Mouse (Mus musculus) intestine, embryonic 16.5 days (tissue): ENCODE data around the gene 5031439G07Rik. TPM values are rescaled to one million over a fixed set of nuclear protein-coding genes. Genes with fewer than 3 reads are reported as not detected.

Experiments
- ATAC-seq: fragments of 200-750 bp; cut with Nextera tagmentation; 2 replicates; pipeline ENCODE4 v1.8.0; 2017; ENCODE audit warnings: moderate TSS enrichment, moderate library complexity
- H3K27ac ChIP-seq: fragments of 300-500 bp; sonication (generic); 2 replicates; pipeline ENCODE4 v1.5.1; 2014; ENCODE audit warnings: mild to moderate bottlenecking, low read length
- H3K27me3 ChIP-seq: fragments of 300-500 bp; sonication (generic); replicated peaks from 2 replicates; pipeline ENCODE4 v1.6.1; 2014; ENCODE audit warnings: low read length, control low read depth, mixed read lengths; ENCODE audit not compliant: control insufficient read depth, insufficient read depth
- H3K36me3 ChIP-seq: fragments of 300-500 bp; sonication (generic); 2 replicates; pipeline ENCODE4 v1.6.1; 2014; ENCODE audit warnings: low read length, control low read depth; ENCODE audit not compliant: control insufficient read depth, insufficient read depth
- H3K4me1 ChIP-seq: fragments of 300-500 bp; sonication (generic); 2 replicates; pipeline ENCODE4 v1.6.1; 2014; ENCODE audit warnings: low read length, control low read depth, mixed read lengths; ENCODE audit not compliant: control insufficient read depth, insufficient read depth
- H3K4me2 ChIP-seq: fragments of 300-500 bp; sonication (generic); 2 replicates; pipeline ENCODE4 v1.6.1; 2014; ENCODE audit warnings: low read depth, low read length, control low read depth
- H3K4me3 ChIP-seq: fragments of 300-500 bp; sonication (generic); 2 replicates; pipeline ENCODE4 v1.5.1; 2014; ENCODE audit warnings: mild to moderate bottlenecking, low read length
- H3K9ac ChIP-seq: fragments of 300-500 bp; sonication (generic); 2 replicates; pipeline ENCODE4 v1.6.1; 2014; ENCODE audit warnings: low read depth, low read length
- H3K9me3 ChIP-seq: fragments of 300-500 bp; sonication (generic); 2 replicates; pipeline ENCODE4 v1.6.1; 2016; ENCODE audit warnings: low read length, control low read depth; ENCODE audit not compliant: control insufficient read depth
- WGBS: fragments of 180-500 bp; shearing (Covaris S2); extraction: QIAGEN DNeasy Blood & Tissue Kit; methylation state at CpG from one replicate; pipeline ENCODE4 v1.1.7; 2014; 5-methylcytosine and 5-hydroxymethylcytosine counted together
- polyA plus RNA-seq: library from polyadenylated mRNA; unstranded; fragments of >200 nt; fragmentation: Nextera tagmentation; extraction: Ambion mirVana; gene quantifications from 2 replicates; pipeline ENCODE4 v1.2.1, GENCODE M21; 2015

5031439G07Rik gene
- polyA plus RNA-seq, 1 experiment from 2014 or later: 7.1 TPM

DNA sequence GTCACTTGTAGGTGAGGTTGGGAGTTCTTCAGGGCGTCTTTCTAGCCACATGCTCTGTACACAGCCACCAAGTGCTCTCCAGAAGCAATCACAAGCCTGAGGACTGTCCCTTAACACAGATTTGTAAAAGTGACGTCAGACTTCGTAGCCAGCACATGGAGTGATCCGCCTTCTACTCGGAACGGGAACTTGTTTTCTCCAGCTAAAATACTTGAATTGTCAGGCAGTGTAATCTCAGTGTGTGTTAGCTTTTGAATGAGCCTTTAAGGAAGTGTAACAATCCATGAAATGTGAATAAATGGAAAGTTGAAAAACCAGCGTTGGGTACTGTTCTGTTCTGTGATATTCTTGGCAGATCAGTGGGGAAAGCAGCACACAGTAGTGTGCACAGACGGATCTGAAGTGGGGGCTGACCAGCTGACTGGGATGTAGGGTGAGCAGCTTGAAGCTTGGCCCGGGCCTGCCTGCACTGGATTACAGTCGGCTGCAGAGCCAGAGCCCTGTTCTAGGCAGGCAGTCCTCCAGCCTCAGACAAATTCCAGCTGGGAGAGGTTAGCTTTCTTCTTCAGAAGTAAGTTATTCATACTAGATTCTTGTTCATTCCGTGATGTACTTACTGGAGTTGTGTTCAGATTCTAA is 45.6 kb downstream of the 5031439G07Rik start:
- Histone ChIP-seq H3K9me3 (no peaks in the 10 kb centered on the region), H3K9ac (no peak overlapping the region), H3K4me3 (no peak overlapping the region), H3K4me2 (no peak overlapping the region), H3K27ac (no peak overlapping the region), H3K36me3 (peaks cover 18% of the 10 kb centered on the region), H3K4me1 (no peaks in the 10 kb centered on the region), H3K27me3 (no peaks in the 10 kb centered on the region)
- WGBS: 70% methylated on average over 11 of the region's 11 CpGs
- ATAC-seq: no peak

DNA sequence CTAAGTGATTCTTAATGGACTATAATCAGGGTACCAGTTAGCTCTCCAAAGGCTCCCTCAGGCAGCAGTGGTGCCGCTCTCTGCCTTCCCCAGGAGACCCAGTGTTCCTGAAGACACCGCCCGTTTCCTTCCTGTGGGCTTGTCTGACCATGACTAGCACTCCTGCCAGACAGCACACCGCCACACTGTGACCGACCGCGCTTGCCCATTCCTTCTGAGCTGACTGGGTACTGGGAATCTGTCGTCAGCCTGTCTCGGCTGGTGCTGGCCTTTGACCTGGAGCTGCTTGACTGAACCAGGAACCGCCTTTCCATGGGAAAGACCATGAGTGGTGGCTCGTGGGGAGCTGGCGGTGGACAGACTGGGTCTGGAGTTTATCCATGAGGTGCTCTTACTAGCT is 48.2 kb downstream of the 5031439G07Rik start:
- no peak overlapping the region for H3K4me2 ChIP-seq
- H3K9ac ChIP-seq: no peak overlapping the region
- peaks cover 33% of the 10 kb centered on the region for H3K36me3 ChIP-seq
- H3K4me1 ChIP-seq: no peaks in the 10 kb centered on the region
- no peaks in the 10 kb centered on the region for H3K27me3 ChIP-seq
- no peak for ATAC-seq
- H3K27ac ChIP-seq: no peak overlapping the region
- 74% methylated on average over 12 of the region's 12 CpGs for WGBS
- no peaks in the 10 kb centered on the region for H3K9me3 ChIP-seq
- no peak overlapping the region for H3K4me3 ChIP-seq

DNA sequence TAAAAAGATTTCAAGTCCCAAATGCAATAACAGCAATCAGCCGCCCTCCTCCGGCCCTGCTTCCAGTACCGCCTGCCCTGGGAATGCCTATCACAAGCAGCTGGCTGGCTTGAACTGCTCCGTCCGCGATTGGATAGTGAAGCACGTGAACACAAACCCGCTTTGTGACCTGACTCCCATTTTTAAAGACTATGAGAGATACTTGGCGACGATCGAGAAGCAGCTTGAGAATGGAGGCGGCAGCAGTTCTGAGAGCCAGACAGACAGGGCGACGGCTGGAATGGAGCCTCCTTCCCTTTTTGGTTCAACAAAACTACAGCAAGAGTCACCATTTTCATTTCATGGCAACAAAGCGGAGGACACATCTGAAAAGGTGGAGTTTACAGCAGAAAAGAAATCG is 53.5 kb downstream of the 5031439G07Rik start:
- no peaks in the 10 kb centered on the region for H3K27me3 ChIP-seq
- H3K4me1 ChIP-seq: no peaks in the 10 kb centered on the region
- H3K4me3 ChIP-seq: no peak overlapping the region
- H3K4me2 ChIP-seq: no peak overlapping the region
- H3K27ac ChIP-seq: no peak overlapping the region
- H3K9me3 ChIP-seq: no peaks in the 10 kb centered on the region
- peaks cover 40% of the 10 kb centered on the region for H3K36me3 ChIP-seq
- H3K9ac ChIP-seq: no peak overlapping the region
- ATAC-seq: no peak
- WGBS: 89% methylated on average over 16 of the region's 16 CpGs

DNA sequence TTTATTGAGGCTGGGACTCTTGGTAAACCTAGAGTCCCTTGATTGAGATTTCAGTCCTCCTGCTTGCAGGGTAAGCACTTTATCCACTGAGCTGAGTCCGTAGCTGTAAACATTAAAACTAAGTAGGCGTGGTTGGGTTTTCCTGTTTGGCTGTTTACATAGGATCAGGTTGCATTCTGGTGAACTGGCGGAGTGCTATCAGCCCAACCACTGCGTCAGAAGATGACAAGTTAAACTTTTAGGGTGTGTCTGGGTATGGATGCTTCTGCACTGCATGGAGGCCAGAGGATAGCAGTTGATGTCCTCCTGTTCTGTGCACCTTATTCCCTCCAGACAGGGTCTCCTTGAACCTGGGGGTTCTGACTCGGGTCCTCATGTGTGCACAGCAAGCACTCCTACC is 56.0 kb downstream of the 5031439G07Rik start:
- no peak for ATAC-seq
- H3K4me3 ChIP-seq: no peak overlapping the region
- peaks cover 37% of the 10 kb centered on the region for H3K36me3 ChIP-seq
- H3K9me3 ChIP-seq: no peaks in the 10 kb centered on the region
- 51% methylated on average over 5 of the region's 5 CpGs for WGBS
- no peak overlapping the region for H3K9ac ChIP-seq
- H3K4me2 ChIP-seq: no peak overlapping the region
- no peak overlapping the region for H3K27ac ChIP-seq
- no peaks in the 10 kb centered on the region for H3K4me1 ChIP-seq
- no peaks in the 10 kb centered on the region for H3K27me3 ChIP-seq

DNA sequence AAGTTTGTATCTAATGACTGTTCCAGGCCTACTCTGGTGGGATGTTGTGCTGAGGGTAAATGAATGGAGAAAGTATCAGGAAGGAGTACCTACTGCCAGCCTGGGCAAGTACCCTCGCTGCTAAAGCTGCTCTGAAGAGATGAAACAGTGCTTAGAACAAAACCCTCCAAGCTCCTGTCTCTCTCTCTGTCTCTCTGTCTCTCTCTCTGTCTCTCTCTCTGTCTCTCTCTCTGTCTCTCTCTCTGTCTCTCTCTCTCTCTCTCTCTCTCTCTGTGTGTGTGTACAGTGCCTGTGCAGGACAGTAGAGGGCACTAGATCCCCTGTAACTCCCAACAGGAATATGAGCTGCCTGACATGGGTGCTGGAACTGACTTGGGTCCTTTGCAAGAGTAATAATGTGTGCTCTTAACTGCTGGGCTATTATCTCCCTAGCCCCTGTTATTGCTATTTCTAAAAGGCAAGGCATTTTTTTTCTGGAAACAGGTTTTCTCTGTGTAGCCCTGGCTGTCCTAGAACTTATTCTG is 62.8 kb downstream of the 5031439G07Rik start:
- Histone ChIP-seq H3K4me2 (peak overlapping the region; percentile 50; the same call in 1 of the 2 replicates), H3K4me3 (peak overlapping the region; percentile 97; the same call in 1 of the 2 replicates), H3K9ac (no peak overlapping the region), H3K27me3 (no peaks in the 10 kb centered on the region), H3K36me3 (peaks cover 5% of the 10 kb centered on the region; the same call in 1 of the 2 replicates), H3K9me3 (no peaks in the 10 kb centered on the region), H3K4me1 (peaks cover 14% of the 10 kb centered on the region), H3K27ac (no peak overlapping the region)
- ATAC-seq: no peak
- WGBS: 75% methylated on average over 1 of the region's 1 CpGs

GRCm38 (mm10) chr15:84924781-84925315 is 63.5 kb downstream of the 5031439G07Rik start:
- Histone ChIP-seq H3K4me3 (peak overlapping the region; percentile 97), H3K4me2 (peak overlapping the region; percentile 50), H3K36me3 (peaks cover 5% of the 10 kb centered on the region; the same call in 1 of the 2 replicates), H3K9me3 (no peaks in the 10 kb centered on the region), H3K9ac (peak overlapping the region; percentile 98; the same call in 1 of the 2 replicates), H3K27me3 (no peaks in the 10 kb centered on the region), H3K27ac (peak overlapping the region; percentile 3; the same call in 1 of the 2 replicates), H3K4me1 (peaks cover 14% of the 10 kb centered on the region)
- ATAC-seq: no peak
- WGBS: 7% methylated on average over 9 of the region's 9 CpGs

DNA sequence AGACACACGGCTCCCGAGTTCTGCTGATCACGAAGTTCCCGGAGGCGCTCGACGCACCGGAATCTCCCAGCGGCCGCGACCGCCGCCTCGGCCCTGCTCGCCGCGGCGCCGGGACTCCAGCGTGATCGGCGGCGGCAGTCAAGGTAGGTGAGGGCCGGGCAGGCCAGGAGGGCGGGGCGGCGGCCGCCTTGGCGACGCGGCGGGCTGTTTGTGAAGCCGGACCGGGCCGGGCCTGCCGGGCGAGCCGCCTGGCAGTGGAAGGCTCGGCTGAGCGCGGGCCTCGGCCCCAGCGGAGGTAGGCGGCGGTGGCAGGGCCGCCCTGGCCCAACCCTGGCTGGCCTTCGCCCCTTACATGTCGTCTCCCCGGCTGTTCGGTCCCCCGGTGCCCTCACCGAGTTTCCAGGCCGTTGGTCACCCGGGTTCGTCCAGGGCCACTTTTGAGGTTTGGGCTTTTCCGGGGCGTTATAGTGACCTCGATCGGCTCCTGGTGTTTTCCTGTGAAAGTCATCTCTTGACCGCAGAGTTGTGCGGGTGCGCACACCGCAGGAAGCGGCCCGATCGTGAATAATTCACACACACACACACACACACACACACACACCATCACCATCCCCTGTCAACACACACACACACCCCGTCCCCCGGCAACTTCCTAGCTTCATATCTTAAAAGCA is 64.7 kb downstream of the 5031439G07Rik start:
- Histone ChIP-seq H3K4me2 (peak overlapping the region; percentile 50), H3K27ac (peak overlapping the region; percentile 97)
- under 1% methylated on average over 68 of the region's 68 CpGs for WGBS

DNA sequence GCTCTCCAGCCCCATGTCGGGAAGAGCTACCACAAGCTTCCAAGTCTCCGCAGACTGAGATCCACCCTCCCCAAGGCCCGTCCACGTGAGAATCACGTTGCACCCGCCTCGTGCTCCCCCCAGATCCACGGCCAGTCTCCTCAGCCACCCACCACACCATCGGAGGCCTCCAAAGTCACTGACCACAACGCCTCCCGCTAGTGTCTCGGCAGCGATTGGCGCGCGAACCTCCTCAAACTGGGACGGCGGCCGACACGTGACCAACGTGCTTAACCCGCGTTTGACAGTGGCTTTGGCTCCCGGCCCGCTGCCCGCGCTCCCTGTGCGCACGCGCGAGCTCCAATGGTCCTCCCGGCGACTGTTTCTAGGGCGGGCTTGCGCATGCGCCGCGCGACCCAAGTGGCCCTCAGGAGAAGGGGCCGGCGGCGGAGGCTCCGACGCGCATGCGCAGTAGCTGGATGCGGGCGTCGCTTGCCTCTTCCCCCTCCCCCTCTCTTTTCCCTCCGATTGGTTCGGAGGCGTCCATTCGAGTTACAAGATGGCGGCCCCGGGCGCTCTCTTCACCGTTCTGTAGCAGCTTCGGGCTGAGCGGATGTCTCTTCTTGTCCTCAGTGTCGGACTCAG is 65.4 kb downstream of the 5031439G07Rik start, which contains the start of gene Nup50:
Gene Nup50, plus strand, starts transcription at position 528 of the 624 bp plus-strand sequence.
- peak within 1 kb of the TSS; percentile 55 for H3K4me2 ChIP-seq
- H3K4me3 ChIP-seq: peak within 1 kb of the TSS; percentile 97
- H3K9ac ChIP-seq: peak within 1 kb of the TSS; percentile 98
- H3K27me3 ChIP-seq: no peaks in the 10 kb centered on the region
- no peaks in the 10 kb centered on the region for H3K9me3 ChIP-seq
- no peaks in the 10 kb centered on the region; the same call in 1 of the 2 replicates for H3K36me3 ChIP-seq
- H3K27ac ChIP-seq: peak within 1 kb of the TSS; percentile 97
- under 1% methylated on average over 60 of the region's 60 CpGs for WGBS
- peaks cover 14% of the 10 kb centered on the region for H3K4me1 ChIP-seq
- peak; percentile 94 for ATAC-seq

More for the DNA sequence above, 64.7 kb downstream of the 5031439G07Rik start:
- Histone ChIP-seq H3K9ac (peak overlapping the region; percentile 98), H3K4me1 (peaks cover 14% of the 10 kb centered on the region), H3K27me3 (no peaks in the 10 kb centered on the region), H3K9me3 (no peaks in the 10 kb centered on the region), H3K4me3 (peak overlapping the region; percentile 97), H3K36me3 (no peaks in the 10 kb centered on the region; the same call in 1 of the 2 replicates)
- ATAC-seq: peak; percentile 84

DNA sequence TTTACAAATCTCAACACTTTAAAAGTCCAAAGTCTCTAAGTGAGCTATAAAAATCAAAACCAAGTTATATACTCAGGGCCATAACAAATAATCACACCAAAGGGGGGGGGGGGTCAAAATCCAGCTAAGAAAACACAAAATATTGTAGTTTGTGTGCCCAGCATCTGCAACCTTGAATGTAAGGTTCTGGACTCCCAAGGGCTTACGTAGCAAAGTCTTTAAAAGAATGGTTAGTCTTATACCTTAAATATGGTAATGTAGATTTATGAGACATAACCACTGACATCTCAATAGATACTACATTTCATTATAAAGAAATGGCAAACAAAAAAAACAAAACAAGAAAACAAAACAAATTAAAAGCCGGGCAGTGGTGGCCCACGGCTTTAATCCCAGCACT is 68.4 kb downstream of the 5031439G07Rik start, which contains the start of gene Gm29666:
Gene Gm29666, minus strand, starts transcription at position 101 of the 400 bp plus-strand sequence.
- ATAC-seq: no peak
- H3K27ac ChIP-seq: no peak within 1 kb of the TSS
- peaks cover 5% of the 10 kb centered on the region for H3K4me1 ChIP-seq
- no peaks in the 10 kb centered on the region for H3K36me3 ChIP-seq
- 91% methylated on average over 3 of the region's 3 CpGs for WGBS
- H3K27me3 ChIP-seq: no peaks in the 10 kb centered on the region
- H3K9ac ChIP-seq: no peak within 1 kb of the TSS
- no peak within 1 kb of the TSS for H3K4me2 ChIP-seq
- H3K4me3 ChIP-seq: no peak within 1 kb of the TSS
- no peaks in the 10 kb centered on the region for H3K9me3 ChIP-seq
